Mouse (Mus musculus): Measurements from ENCODE around the gene Olfr433. TPM values are rescaled to one million over a fixed set of nuclear protein-coding genes. Genes with fewer than 3 reads are reported as not detected.
"Not testable (repeated sequence)": the region's sequence is repeated elsewhere in the genome, so short reads cannot be mapped to it uniquely, and the experiment has no call there.

Gene Olfr433
- polyA plus RNA-seq, 1 experiment from 2014 or later = not detected

GRCm38 (mm10) chr1:174042091-174042884 is 1.8 kb downstream of the Olfr433 start:
- H3K27me3 ChIP-seq (ENCODE audit: control insufficient read depth, insufficient read depth, low read length); H3K4me2 ChIP-seq (ENCODE audit: low read depth, low read length); H3K4me1 ChIP-seq (ENCODE audit: control insufficient read depth, insufficient read depth, low read length); H3K4me3 ChIP-seq (ENCODE audit: low read depth, low read length); H3K9me3 ChIP-seq (replicated peaks; ENCODE audit: control insufficient read depth, low read length); H3K27ac ChIP-seq (replicated peaks; ENCODE audit: low read depth, low read length); H3K36me3 ChIP-seq (replicated peaks; ENCODE audit: control insufficient read depth, insufficient read depth, low read depth, low read length); H3K9ac ChIP-seq (replicated peaks; ENCODE audit: low read length); DNase-seq (ENCODE audit: low spot score): not testable (repeated sequence)
- WGBS = 84% methylated on average over 12 of the region's 12 CpGs
- 0 out of 2 replicates have a peak, but pooled peaks have one; percentile 44 for ATAC-seq (replicated peaks; ENCODE audit: insufficient number of reproducible peaks, low FRiP score, low TSS enrichment, low read depth)

GRCm38 (mm10) chr1:174044431-174044830 is 3.9 kb downstream of the Olfr433 start:
- WGBS = 49% methylated on average over 2 of the region's 2 CpGs
- Histone ChIP-seq H3K27ac (replicated peaks; ENCODE audit: low read depth, low read length) (no peak overlapping the region), H3K36me3 (replicated peaks; ENCODE audit: control insufficient read depth, insufficient read depth, low read depth, low read length) (no peaks in the 10 kb centered on the region), H3K4me3 (ENCODE audit: low read depth, low read length) (no peak overlapping the region), H3K4me1 (ENCODE audit: control insufficient read depth, insufficient read depth, low read length) (no peaks in the 10 kb centered on the region), H3K4me2 (ENCODE audit: low read depth, low read length) (no peak overlapping the region), H3K9me3 (replicated peaks; ENCODE audit: control insufficient read depth, low read length) (no peaks in the 10 kb centered on the region), H3K9ac (replicated peaks; ENCODE audit: low read length) (no peak overlapping the region), H3K27me3 (ENCODE audit: control insufficient read depth, insufficient read depth, low read length) (no peaks in the 10 kb centered on the region)
- no peak for ATAC-seq (replicated peaks; ENCODE audit: insufficient number of reproducible peaks, low FRiP score, low TSS enrichment, low read depth)
- no peak for DNase-seq (ENCODE audit: low spot score)

- not testable (repeated sequence) for H3K27me3 ChIP-seq (ENCODE audit: control insufficient read depth, insufficient read depth, low read length); H3K9ac ChIP-seq (replicated peaks; ENCODE audit: low read length); H3K4me3 ChIP-seq (ENCODE audit: low read depth, low read length); H3K9me3 ChIP-seq (replicated peaks; ENCODE audit: control insufficient read depth, low read length); H3K4me1 ChIP-seq (ENCODE audit: control insufficient read depth, insufficient read depth, low read length); H3K27ac ChIP-seq (replicated peaks; ENCODE audit: low read depth, low read length); ATAC-seq (replicated peaks; ENCODE audit: insufficient number of reproducible peaks, low FRiP score, low TSS enrichment, low read depth); H3K36me3 ChIP-seq (replicated peaks; ENCODE audit: control insufficient read depth, insufficient read depth, low read depth, low read length); H3K4me2 ChIP-seq (ENCODE audit: low read depth, low read length); DNase-seq (ENCODE audit: low spot score)
- WGBS = 83% methylated on average over 6 of the region's 6 CpGs
Observed at GRCm38 (mm10) chr1:174048227-174048626, 7.7 kb downstream of the Olfr433 start.

- H3K27me3 ChIP-seq (ENCODE audit: control insufficient read depth, insufficient read depth, low read length) = no peaks in the 10 kb centered on the region
Observed at GRCm38 (mm10) chr1:174048893-174049292, 8.4 kb downstream of the Olfr433 start, which contains the start of gene Olfr432. TSS of gene Olfr432 (plus strand) at chr1:174049205.

GRCm38 (mm10) chr1:174049357-174049756 is 8.9 kb downstream of the Olfr433 start:
- WGBS = 76% methylated on average over 4 of the region's 4 CpGs
- H3K4me3 ChIP-seq (ENCODE audit: low read depth, low read length); H3K9me3 ChIP-seq (replicated peaks; ENCODE audit: control insufficient read depth, low read length); H3K27me3 ChIP-seq (ENCODE audit: control insufficient read depth, insufficient read depth, low read length); H3K27ac ChIP-seq (replicated peaks; ENCODE audit: low read depth, low read length); H3K9ac ChIP-seq (replicated peaks; ENCODE audit: low read length); H3K4me1 ChIP-seq (ENCODE audit: control insufficient read depth, insufficient read depth, low read length); DNase-seq (ENCODE audit: low spot score); H3K36me3 ChIP-seq (replicated peaks; ENCODE audit: control insufficient read depth, insufficient read depth, low read depth, low read length); ATAC-seq (replicated peaks; ENCODE audit: insufficient number of reproducible peaks, low FRiP score, low TSS enrichment, low read depth); H3K4me2 ChIP-seq (ENCODE audit: low read depth, low read length): not testable (repeated sequence)

More at GRCm38 (mm10) chr1:174048893-174049292, 8.4 kb downstream of the Olfr433 start, which contains the start of gene Olfr432:
- no peak for ATAC-seq (replicated peaks; ENCODE audit: insufficient number of reproducible peaks, low FRiP score, low TSS enrichment, low read depth)
- Histone ChIP-seq H3K27ac (replicated peaks; ENCODE audit: low read depth, low read length) (no peak within 1 kb of the TSS), H3K4me3 (ENCODE audit: low read depth, low read length) (no peak within 1 kb of the TSS), H3K4me2 (ENCODE audit: low read depth, low read length) (no peak within 1 kb of the TSS), H3K4me1 (ENCODE audit: control insufficient read depth, insufficient read depth, low read length) (no peaks in the 10 kb centered on the region), H3K36me3 (replicated peaks; ENCODE audit: control insufficient read depth, insufficient read depth, low read depth, low read length) (no peaks in the 10 kb centered on the region), H3K9me3 (replicated peaks; ENCODE audit: control insufficient read depth, low read length) (no peaks in the 10 kb centered on the region), H3K9ac (replicated peaks; ENCODE audit: low read length) (no peak within 1 kb of the TSS)
- DNase-seq (ENCODE audit: low spot score) = no peak
- 77% methylated on average over 2 of the region's 2 CpGs for WGBS

GRCm38 (mm10) chr1:174050532-174050931 is 10.0 kb downstream of the Olfr433 start:
- Histone ChIP-seq H3K9me3 (replicated peaks; ENCODE audit: control insufficient read depth, low read length) (no peaks in the 10 kb centered on the region), H3K4me2 (ENCODE audit: low read depth, low read length) (no peak overlapping the region), H3K4me3 (ENCODE audit: low read depth, low read length) (no peak overlapping the region), H3K27me3 (ENCODE audit: control insufficient read depth, insufficient read depth, low read length) (no peaks in the 10 kb centered on the region), H3K4me1 (ENCODE audit: control insufficient read depth, insufficient read depth, low read length) (no peaks in the 10 kb centered on the region), H3K9ac (replicated peaks; ENCODE audit: low read length) (no peak overlapping the region), H3K36me3 (replicated peaks; ENCODE audit: control insufficient read depth, insufficient read depth, low read depth, low read length) (no peaks in the 10 kb centered on the region), H3K27ac (replicated peaks; ENCODE audit: low read depth, low read length) (no peak overlapping the region)
- 88% methylated on average over 4 of the region's 4 CpGs for WGBS
- no peak for DNase-seq (ENCODE audit: low spot score)
- ATAC-seq (replicated peaks; ENCODE audit: insufficient number of reproducible peaks, low FRiP score, low TSS enrichment, low read depth) = 0 out of 2 replicates have a peak, but pooled peaks have one; percentile 23

- 84% methylated on average over 4 of the region's 4 CpGs for WGBS
- H3K4me2 ChIP-seq (ENCODE audit: low read depth, low read length) = no peak overlapping the region
- no peak for ATAC-seq (replicated peaks; ENCODE audit: insufficient number of reproducible peaks, low FRiP score, low TSS enrichment, low read depth)
- H3K9me3 ChIP-seq (replicated peaks; ENCODE audit: control insufficient read depth, low read length) = no peaks in the 10 kb centered on the region
- DNase-seq (ENCODE audit: low spot score) = no peak
- no peak overlapping the region for H3K4me3 ChIP-seq (ENCODE audit: low read depth, low read length)
- no peak overlapping the region for H3K27ac ChIP-seq (replicated peaks; ENCODE audit: low read depth, low read length)
- no peaks in the 10 kb centered on the region for H3K4me1 ChIP-seq (ENCODE audit: control insufficient read depth, insufficient read depth, low read length)
- no peaks in the 10 kb centered on the region for H3K36me3 ChIP-seq (replicated peaks; ENCODE audit: control insufficient read depth, insufficient read depth, low read depth, low read length)
- H3K9ac ChIP-seq (replicated peaks; ENCODE audit: low read length) = no peak overlapping the region
- H3K27me3 ChIP-seq (ENCODE audit: control insufficient read depth, insufficient read depth, low read length) = no peaks in the 10 kb centered on the region
Observed at GRCm38 (mm10) chr1:174051515-174051914, 11.0 kb downstream of the Olfr433 start.

GRCm38 (mm10) chr1:174051931-174052536 is 11.5 kb downstream of the Olfr433 start:
- H3K9me3 ChIP-seq (replicated peaks; ENCODE audit: control insufficient read depth, low read length) = no peaks in the 10 kb centered on the region
- H3K9ac ChIP-seq (replicated peaks; ENCODE audit: low read length) = no peak overlapping the region
- no peak overlapping the region for H3K4me2 ChIP-seq (ENCODE audit: low read depth, low read length)
- H3K4me3 ChIP-seq (ENCODE audit: low read depth, low read length) = no peak overlapping the region
- H3K27ac ChIP-seq (replicated peaks; ENCODE audit: low read depth, low read length) = no peak overlapping the region
- no peak for ATAC-seq (replicated peaks; ENCODE audit: insufficient number of reproducible peaks, low FRiP score, low TSS enrichment, low read depth)
- no peaks in the 10 kb centered on the region for H3K4me1 ChIP-seq (ENCODE audit: control insufficient read depth, insufficient read depth, low read length)
- no peaks in the 10 kb centered on the region for H3K27me3 ChIP-seq (ENCODE audit: control insufficient read depth, insufficient read depth, low read length)
- no peak for DNase-seq (ENCODE audit: low spot score)
- WGBS = 83% methylated on average over 5 of the region's 5 CpGs
- no peaks in the 10 kb centered on the region for H3K36me3 ChIP-seq (replicated peaks; ENCODE audit: control insufficient read depth, insufficient read depth, low read depth, low read length)

Measured in embryonic facial prominence, embryonic 11.5 days (tissue).